Mouse (Mus musculus) brain, embryonic 14.5 days (tissue): ENCODE measurements around the gene Gabarapl1.

ENCODE experiments used
- CTCF ChIP-seq: fragments of 200-500 bp; IDR thresholded peaks from 2 replicates; pipeline ENCODE4 v1.5.1; 2012; ENCODE audit warnings: inconsistent platforms, mild to moderate bottlenecking, moderate library complexity, borderline replicate concordance; ENCODE audit not compliant: insufficient read depth, insufficient read length; ENCODE audit errors: extremely low read depth
- POLR2A ChIP-seq: fragments of 200-500 bp; IDR thresholded peaks from 2 replicates; pipeline ENCODE4 v1.6.1; 2012; ENCODE audit warnings: mild to moderate bottlenecking, inconsistent platforms, borderline replicate concordance; ENCODE audit not compliant: poor library complexity, insufficient read depth, insufficient read length, severe bottlenecking; ENCODE audit errors: extremely low read depth

DNA sequence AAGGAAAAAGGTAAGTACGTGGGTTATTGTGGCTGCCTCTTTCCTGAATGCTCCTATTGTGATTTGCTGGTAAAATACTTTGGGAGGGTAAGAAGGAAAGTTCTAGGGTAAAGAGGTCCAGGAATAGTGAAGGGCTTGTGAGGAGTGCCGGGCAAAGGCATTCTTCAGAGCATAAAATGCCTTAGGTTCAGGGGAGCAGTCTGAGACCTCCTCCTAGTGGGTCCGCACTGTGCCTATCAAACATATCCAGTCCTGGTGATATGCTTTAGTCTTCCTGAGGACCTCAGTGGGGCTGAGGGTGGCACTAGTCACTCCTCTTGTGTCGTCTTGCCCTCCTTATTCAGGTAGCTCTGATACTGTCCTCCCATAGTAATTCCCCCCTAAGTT, 26.7 kb downstream of the Gabarapl1 start:
- TF ChIP-seq POLR2A: no peak
- no peak for TF ChIP-seq CTCF
